Mouse (Mus musculus) kidney, adult 9 months (tissue): ENCODE measurements around the gene Rgp1.
A peak's percentile ranks its signal among the peaks of the same experiment; 100 is the strongest.
"Not testable (repeated sequence)": the region's sequence is repeated elsewhere in the genome, so short reads cannot be mapped to it uniquely, and the experiment has no call there.

Experiments
- DNase-seq: peaks from one replicate; pipeline ENCODE4 v3.0.0; 2022

Gene Rgp1

GRCm38 (mm10) chr4:43562769-43563600, 15.5 kb upstream of the Rgp1 start:
- peak; percentile 37 for DNase-seq

GRCm38 (mm10) chr4:43563601-43563875, 15.0 kb upstream of the Rgp1 start:
- DNase-seq: no peak

- DNase-seq: no peak
Measured at GRCm38 (mm10) chr4:43564231-43564630, 14.3 kb upstream of the Rgp1 start.

GRCm38 (mm10) chr4:43567140-43567539, 11.4 kb upstream of the Rgp1 start:
- DNase-seq: no peak

- DNase-seq: no peak
Measured at GRCm38 (mm10) chr4:43571395-43572045, 7.0 kb upstream of the Rgp1 start.

GRCm38 (mm10) chr4:43573561-43573960, 5.0 kb upstream of the Rgp1 start:
- DNase-seq: no peak

- DNase-seq: no peak
Measured at GRCm38 (mm10) chr4:43575356-43575755, 3.2 kb upstream of the Rgp1 start.

GRCm38 (mm10) chr4:43577237-43577881, 1.2 kb upstream of the Rgp1 start:
- no peak for DNase-seq

- no peak for DNase-seq
Measured at GRCm38 (mm10) chr4:43579256-43579655, 741 bp downstream of the Rgp1 start.

GRCm38 (mm10) chr4:43579731-43580130, 1.2 kb downstream of the Rgp1 start:
- no peak for DNase-seq

- no peak for DNase-seq
Measured at GRCm38 (mm10) chr4:43580721-43581120, 2.2 kb downstream of the Rgp1 start.

- DNase-seq: no peak
Measured at GRCm38 (mm10) chr4:43581381-43581780, 2.9 kb downstream of the Rgp1 start.

- DNase-seq: no peak
Measured at GRCm38 (mm10) chr4:43582241-43582640, 3.7 kb downstream of the Rgp1 start.

- no peak for DNase-seq
Measured at GRCm38 (mm10) chr4:43583421-43583820, 4.9 kb downstream of the Rgp1 start.

GRCm38 (mm10) chr4:43584444-43585416, 6.2 kb downstream of the Rgp1 start, which contains the start of gene Msmp:
Gene Msmp, minus strand, starts transcription at chr4:43584494.
- peak; percentile 69 for DNase-seq

GRCm38 (mm10) chr4:43585682-43586081, 7.2 kb downstream of the Rgp1 start:
- no peak for DNase-seq

GRCm38 (mm10) chr4:43586411-43586810, 7.9 kb downstream of the Rgp1 start:
- peak; percentile 92 for DNase-seq

GRCm38 (mm10) chr4:43587681-43588080, 9.2 kb downstream of the Rgp1 start:
- DNase-seq: peak; percentile 55

GRCm38 (mm10) chr4:43591543-43591942, 13.0 kb downstream of the Rgp1 start:
- no peak for DNase-seq

GRCm38 (mm10) chr4:43591961-43592360, 13.4 kb downstream of the Rgp1 start:
- DNase-seq: no peak

GRCm38 (mm10) chr4:43593453-43593852, 14.9 kb downstream of the Rgp1 start:
- DNase-seq: no peak

- DNase-seq: not testable (repeated sequence)
Measured at GRCm38 (mm10) chr4:43596597-43596996, 18.1 kb downstream of the Rgp1 start.

- no peak for DNase-seq
Measured at GRCm38 (mm10) chr4:43598200-43598599, 19.7 kb downstream of the Rgp1 start.
